Mouse (Mus musculus) activated CD4-positive, CD25-positive, alpha-beta regulatory T cell (primary cell): ENCODE results near the gene Cfap157. TPM values are rescaled to one million over a fixed set of nuclear protein-coding genes. Genes with fewer than 3 reads are reported as not detected.

Experiments used
- polyA plus RNA-seq, 2 experiments: library from polyadenylated mRNA; unstranded; fragments of 100-300 nt; shearing (Covaris generic); gene quantifications; one replicate each; pipeline ENCODE4 v1.2.1; 2017

Cfap157 gene
- polyA plus RNA-seq = under 1 TPM; 0.15 to 0.39 TPM

DNA sequence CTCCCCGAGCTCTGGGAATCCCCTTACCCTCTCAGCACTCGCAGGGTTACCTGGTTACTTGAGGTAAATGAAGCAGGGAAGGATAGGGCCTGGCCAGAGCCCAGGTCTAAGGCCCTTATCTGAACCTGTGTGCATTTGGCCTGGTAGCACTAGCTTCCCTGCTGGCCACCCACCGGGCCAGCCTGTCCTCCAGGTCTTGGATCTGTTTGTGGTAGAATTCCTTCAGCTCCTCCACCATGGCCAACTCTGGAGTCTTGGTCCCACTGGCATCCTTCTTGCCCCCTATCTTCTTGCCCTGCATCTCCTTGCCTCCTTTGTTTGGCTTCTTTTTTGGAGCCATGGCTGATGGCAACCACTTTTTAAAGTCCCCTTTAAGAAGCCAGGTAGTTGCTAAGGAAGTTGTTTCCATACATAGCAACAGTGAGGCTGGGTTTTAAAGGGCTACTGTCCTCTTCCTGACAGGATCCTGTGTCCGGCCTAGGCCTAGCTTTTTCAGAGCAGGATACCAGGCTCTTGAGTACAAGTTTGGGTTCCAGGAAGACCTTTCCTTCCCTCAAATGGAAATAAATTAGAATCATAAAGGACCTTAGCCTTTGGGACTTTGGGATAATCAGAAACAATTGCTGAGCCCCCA lies at the start of gene Cfap157:
TSS of gene Cfap157 (minus strand) at position 381 of the 634 bp plus-strand sequence.

DNA sequence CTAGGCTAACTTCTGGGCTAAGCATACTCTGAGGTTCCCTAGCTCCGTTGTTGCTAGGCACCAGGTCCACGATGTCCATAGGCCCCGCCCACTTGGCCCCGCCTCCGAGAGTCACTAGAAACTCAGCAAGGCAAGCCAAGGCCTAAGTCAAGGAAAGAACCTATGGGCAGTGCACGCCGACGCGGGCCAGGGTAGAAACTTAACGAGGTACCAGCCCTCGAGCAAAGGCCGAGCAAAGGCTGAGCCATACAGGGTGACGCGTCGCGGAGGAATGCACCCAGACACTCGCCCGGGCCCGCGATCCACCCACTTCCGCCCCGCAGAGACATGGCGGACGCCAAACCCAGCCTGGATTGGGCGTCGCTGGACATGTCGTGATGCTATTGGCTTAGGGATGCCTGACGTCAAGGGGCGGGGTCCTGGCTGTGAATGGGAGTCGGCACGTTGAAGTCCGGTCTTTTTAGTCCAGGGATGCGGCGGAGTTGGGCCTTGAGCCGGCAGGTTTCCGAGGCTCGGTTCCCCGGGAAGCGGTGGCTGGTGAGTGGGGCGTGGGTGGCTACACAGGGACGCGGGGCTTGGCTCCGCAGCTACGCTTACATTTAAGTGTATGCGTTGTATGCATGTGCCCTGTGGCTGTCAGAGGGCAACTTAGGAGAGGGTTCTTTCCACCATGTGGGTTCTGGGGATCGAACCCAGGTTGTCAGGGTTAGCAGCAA lies 8.7 kb downstream of the Cfap157 start, which contains the start of the genes Ttc16 and Ptrh1:
TSS of gene Ttc16 (minus strand) at position 275 of the 716 bp plus-strand sequence.
TSS of gene Ptrh1 (plus strand) at position 428 of the 716 bp plus-strand sequence.

DNA sequence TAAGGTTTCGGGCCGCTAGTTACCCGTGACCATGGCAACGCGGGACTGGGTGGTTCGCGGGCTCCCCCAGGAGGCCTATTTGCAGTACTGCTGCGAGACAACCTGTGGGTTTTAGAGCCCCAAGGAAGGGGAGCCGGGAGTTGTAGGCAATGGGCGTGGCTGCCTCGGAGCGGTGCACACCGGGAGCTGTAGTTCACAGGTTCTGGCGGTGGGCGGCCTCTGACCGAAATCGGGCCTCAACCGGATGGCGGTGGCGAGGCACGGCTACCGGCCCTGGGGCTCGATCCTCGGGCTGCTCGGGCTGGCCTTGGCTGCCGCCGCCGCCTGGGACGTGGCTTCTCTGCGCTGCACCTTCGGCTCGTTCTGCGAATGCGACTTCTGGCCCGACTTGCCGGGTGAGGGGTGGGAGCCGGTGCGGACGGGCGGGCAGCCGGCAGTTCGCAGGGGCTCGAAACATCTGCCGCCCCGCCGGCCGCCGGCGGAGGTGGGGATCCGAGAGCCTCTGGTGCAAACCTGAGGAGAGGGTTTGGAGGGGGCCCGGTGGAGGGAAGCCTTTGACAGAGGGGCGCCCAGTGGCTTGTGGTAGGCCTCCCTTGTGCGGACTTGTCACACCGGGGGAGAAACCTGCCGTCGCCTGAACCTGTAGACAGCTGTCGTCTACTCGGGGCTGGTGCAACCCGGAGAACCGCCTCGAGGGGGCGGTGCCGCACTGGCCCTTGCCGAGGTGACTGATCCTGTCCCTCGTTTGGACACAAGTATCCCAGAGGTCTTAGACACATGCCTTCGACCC lies 27.0 kb downstream of the Cfap157 start, which contains the start of gene Tor2a:
TSS of gene Tor2a (plus strand) at position 179 of the 790 bp plus-strand sequence.

GRCm38 (mm10) chr2:32740916-32741272 lies 43.3 kb downstream of the Cfap157 start, which contains the start of gene 6330409D20Rik:
Gene 6330409D20Rik (minus strand): TSS chr2:32741016.

Other genes starting within 250 kb of the Cfap157 start
- gene Fam102a, start 249.1 kb downstream of the Cfap157 start, polyA plus RNA-seq = 100 to 1,000 TPM; 118 to 128 TPM
- gene Dpm2, start 213.6 kb downstream of the Cfap157 start, polyA plus RNA-seq = 100 to 1,000 TPM; 117 to 126 TPM
- under 1 TPM in 1 of 2 experiments, not detected in 1; 0.52 TPM for gene Pip5kl1, start 209.6 kb downstream of the Cfap157 start, polyA plus RNA-seq
- not detected for gene 9430097D07Rik, start 208.7 kb downstream of the Cfap157 start, polyA plus RNA-seq
- gene St6galnac4, start 197.3 kb downstream of the Cfap157 start, polyA plus RNA-seq = 10 to 100 TPM; 39.3 to 52.8 TPM
- 1 to 10 TPM; 5.8 to 6.5 TPM for gene St6galnac6, start 184.7 kb downstream of the Cfap157 start, polyA plus RNA-seq
- under 1 TPM in 1 of 2 experiments, not detected in 1; 0.13 TPM for gene Ak1, start 162.7 kb downstream of the Cfap157 start, polyA plus RNA-seq
- under 1 TPM in 1 of 2 experiments, not detected in 1; 0.80 TPM for gene Eng, start 137.8 kb downstream of the Cfap157 start, polyA plus RNA-seq
- gene Fpgs, start 80.3 kb downstream of the Cfap157 start, polyA plus RNA-seq = 10 to 100 TPM; 11.0 to 16.7 TPM
- gene Cdk9, start 71.4 kb downstream of the Cfap157 start, polyA plus RNA-seq = 100 to 1,000 TPM; 173 to 181 TPM
- 100 to 1,000 TPM; 105 to 112 TPM for gene Sh2d3c, start 63.4 kb downstream of the Cfap157 start, polyA plus RNA-seq
- under 1 TPM; 0.48 to 0.95 TPM for gene 6330409D20Rik, start 43.4 kb downstream of the Cfap157 start, polyA plus RNA-seq
- gene Tor2a, start 27.2 kb downstream of the Cfap157 start, polyA plus RNA-seq = 10 to 100 TPM; 69.8 to 78.7 TPM
- 1 to 10 TPM in 1 of 2 experiments, under 1 TPM in 1; 0.79 to 3.5 TPM for gene Ttc16, start 8.8 kb downstream of the Cfap157 start, polyA plus RNA-seq
- 1 to 10 TPM; 2.9 to 4.3 TPM for gene Ptrh1, start 8.6 kb downstream of the Cfap157 start, polyA plus RNA-seq
- 1 to 10 TPM; 2.8 to 3.4 TPM for gene Stxbp1, start 62.8 kb upstream of the Cfap157 start, polyA plus RNA-seq
- 1 to 10 TPM; 2.3 to 8.5 TPM for gene Fam129b, start 91.7 kb upstream of the Cfap157 start, polyA plus RNA-seq
- gene Rpl12, start 177.1 kb upstream of the Cfap157 start, polyA plus RNA-seq = 10 to 100 TPM; 17.8 to 46.7 TPM
- gene Lrsam1, start 177.2 kb upstream of the Cfap157 start, polyA plus RNA-seq = 10 to 100 TPM in 1 of 2 experiments, 1 to 10 TPM in 1; 2.8 to 10.7 TPM
- gene Slc2a8, start 197.7 kb upstream of the Cfap157 start, polyA plus RNA-seq = 1 to 10 TPM; 8.5 to 9.2 TPM